Mouse (Mus musculus) retina, adult 2 months (tissue): ENCODE measurements around the gene Gm21887.
"Not testable (repeated sequence)": the region's sequence is repeated elsewhere in the genome, so short reads cannot be mapped to it uniquely, and the experiment has no call there.

Experiments used
- DNase-seq: peaks from one replicate; pipeline ENCODE4 v3.0.0-alpha.2; 2012; ENCODE audit warnings: low read depth, low spot score

Gm21887 gene

DNA sequence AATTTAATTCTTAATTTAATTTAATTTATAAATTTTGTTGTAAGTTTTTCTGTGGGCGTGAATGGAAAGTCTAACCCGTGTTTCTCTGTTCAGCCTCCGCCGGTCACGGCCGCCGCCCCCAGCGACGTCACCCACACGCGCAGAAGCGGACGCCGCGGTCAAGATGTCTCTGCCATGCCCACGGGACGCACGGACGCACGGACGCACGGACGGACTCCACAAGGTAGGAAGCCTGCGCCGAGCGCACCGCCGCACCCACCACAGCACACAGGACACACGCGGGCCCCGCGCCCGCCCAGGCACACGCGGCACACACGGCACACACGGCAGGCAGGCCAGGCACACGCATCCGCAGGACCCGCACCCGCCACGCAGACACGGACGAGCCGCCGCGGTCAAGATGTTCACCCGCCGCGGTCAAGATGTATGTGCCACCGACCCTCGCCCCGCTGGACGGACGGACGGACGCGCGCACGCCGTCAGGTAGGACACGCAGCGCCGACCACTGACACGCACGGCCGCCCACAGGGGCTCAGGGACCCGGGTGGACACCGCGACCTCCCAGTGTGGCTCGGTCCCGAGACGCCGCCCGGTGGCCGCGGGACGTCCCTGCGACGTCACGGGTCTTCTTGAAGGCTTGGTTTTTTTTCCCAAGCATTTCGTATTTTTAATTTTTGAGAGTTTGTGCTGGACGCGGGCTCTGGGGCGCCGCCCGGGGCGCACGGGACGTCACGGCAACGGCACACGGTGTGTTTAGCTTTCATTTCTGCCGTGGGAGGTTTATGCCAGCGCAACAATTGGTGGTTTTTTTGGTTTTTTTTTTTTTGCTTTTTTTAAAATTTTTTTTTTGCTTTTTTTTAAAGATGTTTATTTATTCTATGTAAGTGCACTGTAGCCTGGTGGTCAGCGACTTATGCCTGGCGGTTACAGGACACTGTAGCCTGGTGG, 1.4 kb downstream of the Gm21887 start:
- not testable (repeated sequence) for DNase-seq

DNA sequence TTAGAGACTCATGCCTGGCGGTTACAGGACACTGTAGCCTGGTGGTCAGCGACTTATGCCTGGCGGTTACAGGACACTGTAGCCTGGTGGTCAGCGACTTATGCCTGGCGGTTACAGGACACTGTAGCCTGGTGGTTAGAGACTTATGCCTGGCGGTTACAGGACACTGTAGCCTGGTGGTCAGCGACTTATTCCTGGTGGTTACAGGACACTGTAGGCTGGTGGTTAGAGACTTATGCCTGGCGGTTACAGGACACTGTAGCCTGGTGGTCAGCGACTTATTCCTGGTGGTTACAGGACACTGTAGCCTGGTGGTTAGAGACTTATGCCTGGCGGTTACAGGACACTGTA, 2.0 kb downstream of the Gm21887 start:
- DNase-seq = not testable (repeated sequence)

DNA sequence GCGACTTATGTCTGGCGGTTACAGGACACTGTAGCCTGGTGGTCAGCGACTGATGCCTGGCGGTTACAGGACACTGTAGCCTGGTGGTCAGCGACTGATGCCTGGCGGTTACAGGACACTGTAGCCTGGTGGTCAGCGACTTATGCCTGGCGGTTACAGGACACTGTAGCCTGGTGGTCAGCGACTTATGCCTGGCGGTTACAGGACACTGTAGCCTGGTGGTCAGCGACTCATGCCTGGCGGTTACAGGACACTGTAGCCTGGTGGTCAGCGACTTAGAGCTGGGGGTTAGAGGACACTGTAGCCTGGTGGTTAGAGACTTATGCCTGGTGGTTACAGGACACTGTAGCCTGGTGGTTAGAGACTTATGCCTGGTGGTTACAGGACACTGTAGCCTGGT, 4.0 kb downstream of the Gm21887 start:
- not testable (repeated sequence) for DNase-seq

DNA sequence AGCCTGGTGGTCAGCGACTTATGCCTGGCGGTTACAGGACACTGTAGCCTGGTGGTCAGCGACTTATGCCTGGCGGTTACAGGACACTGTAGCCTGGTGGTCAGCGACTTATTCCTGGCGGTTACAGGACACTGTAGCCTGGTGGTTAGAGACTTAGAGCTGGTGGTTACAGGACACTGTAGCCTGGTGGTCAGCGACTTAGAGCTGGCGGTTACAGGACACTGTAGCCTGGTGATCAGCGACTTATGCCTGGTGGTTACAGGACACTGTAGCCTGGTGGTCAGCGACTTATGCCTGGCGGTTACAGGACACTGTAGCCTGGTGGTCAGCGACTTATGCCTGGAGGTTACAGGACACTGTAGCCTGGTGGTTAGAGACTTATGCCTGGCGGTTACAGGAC, 4.6 kb downstream of the Gm21887 start:
- DNase-seq = not testable (repeated sequence)

DNA sequence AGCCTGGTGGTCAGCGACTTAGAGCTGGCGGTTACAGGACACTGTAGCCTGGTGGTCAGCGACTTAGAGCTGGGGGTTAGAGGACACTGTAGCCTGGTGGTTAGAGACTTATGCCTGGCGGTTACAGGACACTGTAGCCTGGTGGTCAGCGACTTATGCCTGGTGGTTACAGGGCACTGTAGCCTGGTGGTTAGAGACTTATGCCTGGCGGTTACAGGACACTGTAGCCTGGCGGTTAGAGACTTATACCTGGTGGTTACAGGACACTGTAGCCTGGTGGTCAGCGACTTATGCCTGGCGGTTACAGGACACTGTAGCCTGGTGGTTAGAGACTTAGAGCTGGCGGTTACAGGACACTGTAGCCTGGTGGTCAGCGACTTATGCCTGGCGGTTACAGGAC, 6.4 kb downstream of the Gm21887 start:
- DNase-seq = not testable (repeated sequence)

DNA sequence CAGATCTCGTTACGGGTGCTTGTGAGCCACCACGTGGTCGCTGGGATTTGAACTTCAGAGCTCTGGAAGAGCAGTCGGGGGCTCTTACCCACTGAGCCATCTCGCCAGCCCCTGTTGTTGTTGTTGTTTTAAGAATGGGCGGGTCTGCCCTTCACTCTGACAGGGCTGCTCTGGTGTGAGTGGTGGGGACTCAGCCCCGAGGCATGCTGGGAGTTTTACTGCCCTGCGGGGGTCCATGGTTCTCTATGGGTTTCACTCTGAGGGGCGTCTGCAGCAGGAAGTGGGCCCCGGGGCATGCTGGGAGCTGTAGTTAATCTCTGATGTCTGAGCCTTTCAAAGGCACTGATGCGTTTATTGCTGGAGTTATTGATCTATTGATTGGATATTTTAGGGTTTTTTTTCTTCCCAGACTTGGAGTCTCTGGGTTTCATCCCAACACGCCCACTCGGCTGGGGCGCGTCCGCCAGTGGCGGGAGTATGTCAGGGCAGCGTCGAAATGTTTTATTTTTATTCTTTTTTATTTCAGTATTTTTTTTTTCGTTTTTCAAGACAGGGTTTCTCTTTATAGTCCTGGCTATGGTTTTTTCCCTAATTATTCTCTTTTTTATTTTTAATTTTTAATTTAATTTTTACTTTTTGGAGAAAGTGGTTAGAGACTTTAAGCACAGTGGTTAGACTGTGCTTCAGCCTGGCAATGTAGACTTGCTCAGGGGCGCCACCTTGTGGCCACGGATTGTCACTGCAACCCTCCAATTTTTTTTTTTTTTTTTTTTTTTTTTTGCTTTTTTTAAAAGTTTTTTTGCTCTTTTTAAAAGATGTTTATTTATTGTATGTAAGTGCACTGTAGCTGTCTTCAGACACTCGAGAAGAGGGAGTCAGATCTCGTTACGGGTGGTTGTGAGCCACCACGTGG, 8.1 kb downstream of the Gm21887 start:
- DNase-seq = not testable (repeated sequence)

DNA sequence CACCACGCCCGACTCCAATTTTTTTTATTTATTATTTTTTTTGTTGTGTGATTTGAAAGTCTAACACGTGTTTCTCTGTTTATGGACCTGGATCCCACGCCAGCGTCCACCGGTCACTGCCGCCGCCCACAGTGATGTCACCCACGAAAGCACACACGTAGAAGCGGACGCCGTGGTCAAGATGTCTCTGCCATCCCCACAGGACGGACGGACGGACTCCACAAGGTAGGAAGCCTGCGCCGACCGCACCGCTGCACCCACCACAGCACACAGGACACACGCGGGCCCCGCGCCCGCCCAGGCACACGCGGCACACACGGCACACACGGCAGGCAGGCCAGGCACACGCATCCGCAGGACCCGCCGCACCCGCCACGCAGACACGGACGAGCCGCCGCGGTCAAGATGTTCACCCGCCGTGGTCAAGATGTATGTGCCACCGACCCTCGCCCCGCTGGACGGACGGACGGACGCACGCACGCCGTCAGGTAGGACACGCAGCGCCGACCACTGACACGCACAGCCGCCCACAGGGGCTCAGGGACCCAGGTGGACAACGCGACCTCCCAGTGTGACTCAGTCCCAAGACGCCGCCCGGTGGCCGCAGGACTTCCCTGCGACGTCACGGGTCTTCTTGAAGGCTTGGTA, 9.2 kb downstream of the Gm21887 start:
- not testable (repeated sequence) for DNase-seq

DNA sequence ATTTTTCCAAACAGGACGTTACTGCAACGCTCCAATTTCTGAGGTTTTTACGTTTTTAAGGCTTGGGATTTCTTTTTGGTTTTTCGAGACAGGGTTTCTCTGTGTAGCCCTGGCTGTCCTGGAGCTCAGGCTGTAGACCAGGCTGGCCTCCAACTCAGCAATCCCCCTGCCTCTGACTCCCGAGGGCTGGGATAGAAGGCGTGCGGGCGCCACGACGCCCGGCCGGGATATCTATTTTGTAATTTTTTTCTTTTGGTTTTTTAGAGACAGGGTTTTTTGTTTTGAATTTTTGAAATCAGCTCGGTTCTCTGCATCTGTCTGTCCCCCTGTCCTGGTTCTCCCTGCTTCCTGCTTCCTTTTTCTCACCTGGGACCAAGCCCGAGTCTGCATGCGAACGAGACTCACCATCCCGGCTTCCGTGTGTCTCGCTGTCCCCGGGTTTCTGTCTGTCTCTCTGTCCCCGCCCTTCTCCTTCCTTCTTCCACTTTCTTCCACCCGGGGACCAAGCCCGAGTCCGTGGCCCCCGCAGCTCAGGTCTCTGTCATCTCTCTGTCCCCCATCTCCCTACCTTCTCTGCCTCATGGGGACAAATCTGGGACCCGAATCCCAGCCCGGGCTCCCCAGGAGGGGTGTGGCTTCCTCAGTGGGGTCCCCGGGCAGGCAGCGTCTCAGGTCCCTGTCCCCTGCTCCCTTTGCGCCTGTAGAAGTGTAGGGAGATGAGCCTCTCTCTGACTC, 9.9 kb downstream of the Gm21887 start:
- not testable (repeated sequence) for DNase-seq

DNA sequence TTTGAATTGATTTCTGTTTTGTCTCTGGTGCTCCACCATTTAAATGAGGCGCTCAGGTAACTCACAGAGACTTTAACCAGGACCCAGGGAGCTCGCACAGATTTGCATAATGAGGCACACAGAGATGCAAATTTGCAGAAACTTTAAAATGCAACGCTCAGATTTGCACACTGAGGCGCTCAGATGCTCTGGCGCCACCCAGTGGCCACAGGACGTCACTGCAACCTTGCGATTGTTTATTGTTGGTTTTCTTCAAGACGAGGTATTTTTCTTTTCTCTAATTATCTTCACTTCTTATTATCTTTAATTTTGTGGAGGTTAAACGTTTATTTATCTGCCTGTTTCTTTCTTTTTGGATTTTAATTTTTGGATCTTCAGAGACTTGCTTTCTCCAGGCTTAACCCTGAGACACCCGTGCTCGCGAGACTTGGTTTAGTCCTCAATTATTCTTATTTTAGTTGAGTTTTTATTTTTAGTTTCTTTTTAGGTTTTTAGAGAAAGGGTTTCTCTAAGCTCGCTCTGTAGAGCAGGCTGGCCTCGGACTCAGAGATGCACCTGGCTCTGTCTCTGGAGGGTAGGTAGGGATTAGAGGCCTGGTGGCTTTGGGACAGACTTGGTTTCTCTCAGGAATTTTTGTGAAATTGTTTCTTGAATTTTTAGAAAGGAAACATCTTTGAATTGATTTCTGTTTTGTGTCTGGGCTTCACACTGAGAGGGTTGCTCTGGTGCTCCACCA, 10.7 kb downstream of the Gm21887 start:
- not testable (repeated sequence) for DNase-seq

DNA sequence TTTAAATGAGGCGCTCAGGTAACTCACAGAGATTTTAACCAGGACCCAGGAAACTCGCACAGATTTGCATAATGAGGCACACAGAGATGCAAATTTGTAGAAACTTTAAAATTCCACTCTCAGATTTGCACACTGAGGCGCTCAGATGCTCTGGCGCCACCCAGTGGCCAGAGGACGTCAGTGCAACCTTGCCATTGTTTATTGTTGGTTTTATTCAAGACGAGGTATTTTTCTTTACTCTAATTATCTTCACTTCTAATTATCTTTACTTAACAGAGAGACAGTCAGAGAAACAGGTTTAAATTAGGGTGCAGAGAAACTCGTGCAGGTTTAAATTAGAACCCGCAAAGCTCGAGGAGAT, 11.2 kb downstream of the Gm21887 start:
- not testable (repeated sequence) for DNase-seq

DNA sequence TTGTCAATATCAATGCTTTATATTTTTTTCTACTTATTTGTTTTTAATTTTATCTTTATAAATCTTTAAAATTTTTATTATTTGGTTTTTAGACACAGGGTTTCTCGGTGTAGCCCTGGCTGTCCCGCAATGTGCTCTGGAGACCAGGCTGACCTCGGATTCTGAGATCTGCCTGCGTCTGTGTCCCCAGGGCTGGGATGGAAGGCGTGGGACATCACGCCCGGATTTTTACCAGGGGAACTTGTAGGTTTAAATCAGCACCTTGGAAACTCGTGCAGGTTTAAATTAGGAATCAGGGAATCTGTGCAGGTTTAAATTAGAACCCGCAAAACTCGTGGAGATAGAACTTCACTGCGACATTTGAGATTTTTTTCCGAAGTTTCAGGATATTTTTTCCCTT, 11.7 kb downstream of the Gm21887 start:
- DNase-seq = not testable (repeated sequence)

DNA sequence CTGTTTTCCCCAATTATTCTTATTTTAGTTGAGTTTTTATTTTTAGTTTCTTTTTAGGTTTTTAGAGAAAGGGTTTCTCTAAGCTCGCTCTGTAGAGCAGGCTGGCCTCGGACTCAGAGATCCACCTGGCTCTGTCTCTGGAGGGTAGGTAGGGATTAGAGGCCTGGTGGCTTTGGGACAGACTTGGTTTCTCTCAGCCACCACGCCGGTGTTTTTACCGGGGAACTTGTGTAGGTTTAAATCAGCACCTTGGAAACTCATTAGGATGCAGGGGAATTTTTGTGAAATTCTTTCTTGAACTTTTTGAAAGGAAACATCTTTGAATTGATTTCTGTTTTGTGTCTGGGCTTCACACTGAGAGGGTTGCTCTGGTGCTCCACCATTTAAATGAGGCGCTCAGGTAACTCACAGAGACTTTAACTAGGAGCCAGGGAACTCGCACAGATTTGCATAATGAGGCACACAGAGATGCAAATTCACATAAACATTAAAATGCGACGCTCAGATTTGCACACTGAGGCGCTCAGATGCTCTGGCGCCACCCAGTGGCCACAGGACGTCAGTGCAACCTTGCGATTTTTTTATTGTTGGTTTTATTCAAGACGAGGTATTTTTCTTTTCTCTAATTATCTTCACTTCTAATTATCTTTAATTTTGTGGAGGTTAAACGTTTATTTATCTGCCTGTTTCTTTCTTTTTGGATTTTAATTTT, 12.4 kb downstream of the Gm21887 start:
- not testable (repeated sequence) for DNase-seq
